Mouse (Mus musculus): ENCODE results near the gene Efcab10.
A peak's percentile ranks its signal among the peaks of the same experiment; 100 is the strongest.

The Efcab10 gene

DNA sequence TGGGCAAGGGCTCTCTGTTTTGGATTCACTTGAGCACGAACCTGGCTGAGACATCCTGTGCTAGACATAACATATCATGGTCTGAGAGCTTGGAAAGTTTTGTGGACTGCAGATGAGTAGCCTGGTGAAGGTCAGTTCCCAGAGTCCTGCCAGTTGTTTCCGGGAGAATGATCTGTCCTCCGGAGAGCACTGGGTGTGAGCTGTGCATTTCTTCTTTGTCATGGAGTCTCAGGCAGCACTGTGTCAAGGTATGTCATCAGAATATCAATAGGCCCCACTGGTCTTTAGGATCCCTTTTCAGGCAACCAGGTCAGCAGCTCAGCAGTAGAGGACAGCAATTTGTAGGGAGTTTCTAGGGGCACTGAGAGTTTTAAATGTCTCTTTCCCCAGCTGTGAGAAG is 32.6 kb downstream of the Efcab10 start:
- no peak for DNase-seq (ENCODE audit: extremely low spot score, low read depth, low spot score)

DNA sequence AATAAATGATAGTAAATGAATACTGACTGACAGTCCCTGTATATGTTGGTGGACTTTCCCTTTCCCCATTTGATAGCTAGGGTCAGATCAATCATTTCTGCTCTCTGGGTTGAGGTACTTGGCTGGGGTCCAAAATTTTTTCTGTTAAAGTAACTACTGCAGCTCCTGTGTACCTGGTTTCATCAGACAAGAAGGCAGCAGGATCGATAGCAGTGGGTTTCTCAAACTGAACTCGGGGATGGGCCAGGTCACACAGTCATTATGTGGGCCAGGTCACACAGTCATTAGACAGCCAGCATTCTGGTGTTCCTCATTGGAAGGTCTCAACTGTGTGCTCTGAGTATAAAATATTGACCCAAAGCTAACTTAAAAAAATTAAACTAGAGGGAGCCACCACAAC is 33.1 kb downstream of the Efcab10 start:
- no peak for DNase-seq (ENCODE audit: extremely low spot score, low read depth, low spot score)

DNA sequence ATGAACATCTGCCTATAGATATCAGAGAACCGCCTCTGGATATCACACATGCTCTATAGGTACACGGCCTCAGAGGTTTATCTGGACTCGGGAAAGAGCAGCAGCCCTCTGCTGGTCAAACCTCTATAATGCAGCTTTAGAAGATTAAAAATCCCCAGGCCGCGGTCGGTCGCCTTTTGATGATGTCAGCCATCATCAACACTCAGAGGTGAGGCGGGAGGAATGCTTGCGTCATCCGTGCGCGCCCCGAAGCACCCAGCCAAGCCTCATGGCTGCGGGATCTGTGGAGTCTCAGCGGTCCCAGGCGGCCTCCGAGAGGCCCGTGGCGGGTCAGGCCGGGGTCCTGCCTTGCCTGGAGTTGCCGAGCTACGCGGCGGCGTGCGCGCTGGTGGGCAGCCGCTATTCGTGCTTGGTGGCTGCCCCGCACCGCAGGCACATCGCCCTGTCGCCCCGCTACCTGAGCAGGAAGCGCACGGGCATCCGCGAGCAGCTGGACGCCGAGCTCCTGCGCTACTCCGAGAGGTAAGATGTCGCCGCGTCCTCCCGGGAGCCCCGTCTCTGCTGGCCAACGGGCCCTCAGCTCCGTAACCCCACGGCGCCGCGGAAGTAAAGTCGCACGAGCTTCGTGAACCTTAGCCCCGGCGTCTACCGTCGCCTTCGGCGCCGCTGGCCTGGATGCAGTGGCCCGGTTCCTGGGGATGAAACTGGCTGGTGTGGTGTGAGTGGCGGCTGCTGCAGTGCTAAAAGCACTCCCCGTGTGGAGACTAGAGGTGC is 34.9 kb downstream of the Efcab10 start, which contains the start of gene Twistnb:
Gene Twistnb (plus strand): TSS at position 249 of the 774 bp plus-strand sequence.
- peak; percentile 96 for DNase-seq (ENCODE audit: extremely low spot score, low read depth, low spot score)

DNA sequence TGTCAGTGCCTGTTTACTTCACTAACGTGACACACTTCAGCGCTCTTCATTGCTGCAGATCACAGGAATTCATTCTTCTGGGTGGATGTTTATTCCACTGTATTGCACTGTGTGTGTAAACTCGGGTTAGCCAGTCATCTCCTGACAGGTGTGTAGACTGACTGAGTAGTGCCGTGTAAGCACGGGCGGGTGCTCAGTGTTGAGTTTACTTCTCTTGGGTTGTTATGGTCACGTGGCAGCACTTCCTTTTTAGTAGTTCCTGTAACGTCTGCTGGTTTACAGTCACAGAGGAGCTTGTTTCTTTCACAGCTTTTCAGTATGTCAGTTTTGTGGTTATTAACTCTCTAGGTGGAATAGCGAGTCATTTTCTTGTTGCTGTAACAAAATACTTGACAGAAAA is 39.2 kb downstream of the Efcab10 start:
- DNase-seq (ENCODE audit: extremely low spot score, low read depth, low spot score), result no peak

DNA sequence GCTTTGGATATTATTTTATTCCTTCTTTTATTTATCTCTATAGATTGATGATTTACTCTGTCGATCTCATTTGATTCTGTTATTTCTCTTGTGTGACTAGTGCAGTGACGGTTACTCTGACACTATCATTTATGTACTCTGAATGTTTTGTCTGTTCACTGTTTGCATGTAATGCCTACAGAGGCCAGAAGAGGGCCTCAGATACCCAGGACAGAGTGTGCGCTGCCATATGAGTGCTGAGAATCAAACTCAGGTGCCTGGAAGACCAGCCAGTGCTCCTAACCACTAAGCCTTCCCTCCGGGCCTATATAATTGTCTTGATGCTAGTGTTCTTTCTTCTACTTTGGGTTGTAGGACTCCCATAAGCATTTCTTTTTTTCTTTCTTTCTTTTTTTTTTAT is 40.1 kb downstream of the Efcab10 start:
- DNase-seq (ENCODE audit: extremely low spot score, low read depth, low spot score), result no peak

Measured in hindlimb bud, embryonic 11.5 days (tissue).